Mouse (Mus musculus) forebrain, postnatal 0 days (tissue): Measurements from ENCODE around the gene Large1. TPM values are rescaled to one million over a fixed set of nuclear protein-coding genes. Genes with fewer than 3 reads are reported as not detected.
"Not testable (repeated sequence)": the region's sequence is repeated elsewhere in the genome, so short reads cannot be mapped to it uniquely, and the experiment has no call there.

Experiments used
- ATAC-seq: fragments of 200-750 bp; cut with Nextera tagmentation; 2 replicates; pipeline ENCODE4 v1.8.0; 2017; ENCODE audit warnings: mild to moderate bottlenecking, moderate library complexity
- DNase-seq: peaks from one replicate; pipeline ENCODE4 v3.0.0-alpha.2; 2015
- H3K27ac ChIP-seq: fragments of 300-500 bp; sonication (generic); 2 replicates; pipeline ENCODE4 v1.5.1; 2014; ENCODE audit warnings: low read depth, mild to moderate bottlenecking, antibody characterized with exemption, low read length, moderate library complexity, mixed read lengths
- H3K27me3 ChIP-seq: fragments of 300-500 bp; sonication (generic); 2 replicates; pipeline ENCODE4 v1.6.1; 2014; ENCODE audit warnings: mild to moderate bottlenecking, low read length, mixed read lengths; ENCODE audit not compliant: insufficient read depth
- H3K36me3 ChIP-seq: fragments of 300-500 bp; sonication (generic); 2 replicates; pipeline ENCODE4 v1.6.1; 2014; ENCODE audit warnings: mild to moderate bottlenecking, moderate library complexity; ENCODE audit not compliant: insufficient read depth
- H3K4me1 ChIP-seq: fragments of 300-500 bp; sonication (generic); 2 replicates; pipeline ENCODE4 v1.6.1; 2014; ENCODE audit warnings: antibody characterized with exemption; ENCODE audit not compliant: insufficient read depth
- H3K4me2 ChIP-seq: fragments of 300-500 bp; sonication (generic); 2 replicates; pipeline ENCODE4 v1.6.1; 2014; ENCODE audit warnings: low read depth, mild to moderate bottlenecking, moderate library complexity
- H3K4me3 ChIP-seq: fragments of 300-500 bp; sonication (generic); 2 replicates; pipeline ENCODE4 v1.5.1; 2014; ENCODE audit warnings: low read depth, low read length, mixed read lengths
- H3K9ac ChIP-seq: fragments of 300-500 bp; sonication (generic); 2 replicates; pipeline ENCODE4 v1.6.1; 2014; ENCODE audit warnings: mild to moderate bottlenecking
- H3K9me3 ChIP-seq: fragments of 300-500 bp; sonication (generic); 2 replicates; pipeline ENCODE4 v1.6.1; 2016; ENCODE audit warnings: low read length
- CTCF ChIP-seq: sonication (generic); IDR thresholded peaks from 2 replicates; pipeline ENCODE4 v1.5.1; 2016; ENCODE audit warnings: antibody characterized with exemption, control low read depth, low read depth
- WGBS: fragments of 180-500 bp; shearing (Covaris S2); extraction: QIAGEN DNeasy Blood & Tissue Kit; methylation state at CpG from one replicate; pipeline ENCODE4 v1.1.7; 2014; 5-methylcytosine and 5-hydroxymethylcytosine counted together
- polyA plus RNA-seq: library from polyadenylated mRNA; unstranded; fragments of >200 nt; fragmentation: Nextera tagmentation; extraction: Ambion mirVana; gene quantifications from 2 replicates; pipeline ENCODE4 v1.2.1, GENCODE M21; 2015
- total RNA-seq: library from RNA; depleted of rRNA; stranded (reverse); fragments of >200 nt; gene quantifications from 2 replicates; pipeline ENCODE4 v1.2.3, GENCODE M21; 2014

The Large1 gene
- total and polyA plus RNA-seq, 2 experiments from 2014 or later, result 16.7 to 112 TPM

GRCm38 (mm10) chr8:73099542-73099941 is 253.8 kb downstream of the Large1 start:
- H3K27ac ChIP-seq, result no peak overlapping the region
- no peak overlapping the region for H3K4me3 ChIP-seq
- DNase-seq (no peak), ATAC-seq (no peak)
- H3K4me2 ChIP-seq, result no peak overlapping the region
- H3K4me1 ChIP-seq, result no peaks in the 10 kb centered on the region
- H3K9ac ChIP-seq, result no peak overlapping the region
- 88% methylated on average over 3 of the region's 3 CpGs for WGBS
- no peak for TF ChIP-seq CTCF
- no peaks in the 10 kb centered on the region for H3K9me3 ChIP-seq
- no peaks in the 10 kb centered on the region for H3K36me3 ChIP-seq
- H3K27me3 ChIP-seq, result no peaks in the 10 kb centered on the region

GRCm38 (mm10) chr8:73096952-73097351 is 256.4 kb downstream of the Large1 start:
- Histone ChIP-seq H3K9ac (no peak overlapping the region), H3K9me3 (no peaks in the 10 kb centered on the region), H3K4me1 (no peaks in the 10 kb centered on the region), H3K27ac (no peak overlapping the region), H3K27me3 (no peaks in the 10 kb centered on the region), H3K4me3 (no peak overlapping the region), H3K36me3 (no peaks in the 10 kb centered on the region), H3K4me2 (no peak overlapping the region)
- DNase-seq, result no peak
- no peak for ATAC-seq
- TF ChIP-seq CTCF, result no peak
- 85% methylated on average over 2 of the region's 2 CpGs for WGBS

- H3K27ac ChIP-seq, H3K9me3 ChIP-seq, H3K4me2 ChIP-seq, H3K9ac ChIP-seq, DNase-seq, H3K4me3 ChIP-seq, H3K4me1 ChIP-seq, H3K36me3 ChIP-seq, ATAC-seq, H3K27me3 ChIP-seq: not testable (repeated sequence)
- WGBS, result 97% methylated on average over 1 of the region's 1 CpGs
Measured at GRCm38 (mm10) chr8:73077746-73078145, 275.6 kb downstream of the Large1 start.

GRCm38 (mm10) chr8:73061410-73061809 is 291.9 kb downstream of the Large1 start:
- Histone ChIP-seq H3K27me3 (no peaks in the 10 kb centered on the region), H3K9me3 (no peaks in the 10 kb centered on the region), H3K27ac (no peak overlapping the region), H3K4me1 (peaks cover 5% of the 10 kb centered on the region; the same call in 1 of the 2 replicates), H3K4me3 (no peak overlapping the region), H3K9ac (no peak overlapping the region), H3K4me2 (no peak overlapping the region), H3K36me3 (no peaks in the 10 kb centered on the region)
- ATAC-seq, result no peak
- TF ChIP-seq CTCF, result no peak
- 71% methylated on average over 1 of the region's 1 CpGs for WGBS
- no peak for DNase-seq

GRCm38 (mm10) chr8:73054726-73055125 is 298.6 kb downstream of the Large1 start:
- WGBS, result 82% methylated on average over 1 of the region's 1 CpGs

GRCm38 (mm10) chr8:73053878-73054277 is 299.5 kb downstream of the Large1 start:
- 86% methylated on average over 3 of the region's 3 CpGs for WGBS
- DNase-seq, result no peak

More at GRCm38 (mm10) chr8:73054726-73055125, 298.6 kb downstream of the Large1 start:
- Histone ChIP-seq H3K4me3 (no peak overlapping the region), H3K27me3 (no peaks in the 10 kb centered on the region), H3K4me2 (no peak overlapping the region), H3K9me3 (no peaks in the 10 kb centered on the region), H3K9ac (no peak overlapping the region), H3K4me1 (no peaks in the 10 kb centered on the region), H3K27ac (no peak overlapping the region), H3K36me3 (no peaks in the 10 kb centered on the region)
- DNase-seq (no peak), ATAC-seq (no peak)
- no peak for TF ChIP-seq CTCF

GRCm38 (mm10) chr8:73052414-73052813 is 300.9 kb downstream of the Large1 start:
- H3K9ac ChIP-seq, result no peak overlapping the region
- ATAC-seq (no peak), DNase-seq (no peak)
- H3K27me3 ChIP-seq, result no peaks in the 10 kb centered on the region
- no peak overlapping the region for H3K4me2 ChIP-seq
- no peaks in the 10 kb centered on the region for H3K36me3 ChIP-seq
- no peak overlapping the region for H3K27ac ChIP-seq
- WGBS, result 90% methylated on average over 1 of the region's 1 CpGs
- TF ChIP-seq CTCF, result no peak
- no peaks in the 10 kb centered on the region for H3K4me1 ChIP-seq
- H3K9me3 ChIP-seq, result no peaks in the 10 kb centered on the region
- no peak overlapping the region for H3K4me3 ChIP-seq

More at GRCm38 (mm10) chr8:73053878-73054277, 299.5 kb downstream of the Large1 start:
- ATAC-seq, result no peak
- H3K27me3 ChIP-seq, result no peaks in the 10 kb centered on the region
- H3K36me3 ChIP-seq, result no peaks in the 10 kb centered on the region
- no peaks in the 10 kb centered on the region for H3K4me1 ChIP-seq
- H3K4me2 ChIP-seq, result no peak overlapping the region
- H3K27ac ChIP-seq, result no peak overlapping the region
- TF ChIP-seq CTCF, result no peak
- H3K9me3 ChIP-seq, result no peaks in the 10 kb centered on the region
- no peak overlapping the region for H3K9ac ChIP-seq
- H3K4me3 ChIP-seq, result no peak overlapping the region

GRCm38 (mm10) chr8:73048136-73048535 is 305.2 kb downstream of the Large1 start:
- Histone ChIP-seq H3K9me3 (no peaks in the 10 kb centered on the region), H3K9ac (no peak overlapping the region), H3K27ac (no peak overlapping the region), H3K4me2 (no peak overlapping the region), H3K4me3 (no peak overlapping the region), H3K27me3 (no peaks in the 10 kb centered on the region), H3K4me1 (no peaks in the 10 kb centered on the region), H3K36me3 (no peaks in the 10 kb centered on the region)
- ATAC-seq (no peak), DNase-seq (no peak)
- no peak for TF ChIP-seq CTCF
- WGBS, result 94% methylated on average over 3 of the region's 3 CpGs
